Mouse (Mus musculus) neural tube, embryonic 12.5 days (tissue): ENCODE data around the gene Efna3. TPM values are rescaled to one million over a fixed set of nuclear protein-coding genes. Genes with fewer than 3 reads are reported as not detected.

Source experiments
- ATAC-seq: fragments of 200-750 bp; cut with Nextera tagmentation; 2 replicates; pipeline ENCODE4 v1.8.0; 2017; ENCODE audit warnings: low read depth, mild to moderate bottlenecking, moderate TSS enrichment, moderate library complexity; ENCODE audit not compliant: low FRiP score
- H3K27ac ChIP-seq: fragments of 300-500 bp; sonication (generic); 2 replicates; pipeline ENCODE4 v1.5.1; 2016
- H3K27me3 ChIP-seq: fragments of 300-500 bp; sonication (generic); replicated peaks from 2 replicates; pipeline ENCODE4 v1.6.1; 2016; ENCODE audit warnings: mild to moderate bottlenecking
- H3K36me3 ChIP-seq: fragments of 300-500 bp; sonication (generic); 2 replicates; pipeline ENCODE4 v1.6.1; 2016; ENCODE audit warnings: mild to moderate bottlenecking
- H3K4me1 ChIP-seq: fragments of 300-500 bp; sonication (generic); 2 replicates; pipeline ENCODE4 v1.6.1; 2016
- H3K4me2 ChIP-seq: fragments of 300-500 bp; sonication (generic); replicated peaks from 2 replicates; pipeline ENCODE4 v1.6.1; 2016; ENCODE audit warnings: mild to moderate bottlenecking
- H3K4me3 ChIP-seq: fragments of 300-500 bp; sonication (generic); 2 replicates; pipeline ENCODE4 v1.5.1; 2016
- H3K9ac ChIP-seq: fragments of 300-500 bp; sonication (generic); 2 replicates; pipeline ENCODE4 v1.6.1; 2016; ENCODE audit warnings: mild to moderate bottlenecking
- H3K9me3 ChIP-seq: fragments of 300-500 bp; sonication (generic); 2 replicates; pipeline ENCODE4 v1.6.1; 2016; ENCODE audit warnings: mild to moderate bottlenecking
- WGBS: fragments of 180-500 bp; shearing (Covaris S2); methylation state at CpG from one replicate; pipeline ENCODE4 v1.1.7; 2016; 5-methylcytosine and 5-hydroxymethylcytosine counted together
- polyA plus RNA-seq: library from polyadenylated mRNA; unstranded; fragments of >200 nt; fragmentation: Nextera tagmentation; extraction: Ambion mirVana; gene quantifications from 2 replicates; pipeline ENCODE4 v1.2.1, GENCODE M21; 2016

The Efna3 gene
- polyA plus RNA-seq, 1 experiment from 2014 or later = 54.7 TPM

DNA sequence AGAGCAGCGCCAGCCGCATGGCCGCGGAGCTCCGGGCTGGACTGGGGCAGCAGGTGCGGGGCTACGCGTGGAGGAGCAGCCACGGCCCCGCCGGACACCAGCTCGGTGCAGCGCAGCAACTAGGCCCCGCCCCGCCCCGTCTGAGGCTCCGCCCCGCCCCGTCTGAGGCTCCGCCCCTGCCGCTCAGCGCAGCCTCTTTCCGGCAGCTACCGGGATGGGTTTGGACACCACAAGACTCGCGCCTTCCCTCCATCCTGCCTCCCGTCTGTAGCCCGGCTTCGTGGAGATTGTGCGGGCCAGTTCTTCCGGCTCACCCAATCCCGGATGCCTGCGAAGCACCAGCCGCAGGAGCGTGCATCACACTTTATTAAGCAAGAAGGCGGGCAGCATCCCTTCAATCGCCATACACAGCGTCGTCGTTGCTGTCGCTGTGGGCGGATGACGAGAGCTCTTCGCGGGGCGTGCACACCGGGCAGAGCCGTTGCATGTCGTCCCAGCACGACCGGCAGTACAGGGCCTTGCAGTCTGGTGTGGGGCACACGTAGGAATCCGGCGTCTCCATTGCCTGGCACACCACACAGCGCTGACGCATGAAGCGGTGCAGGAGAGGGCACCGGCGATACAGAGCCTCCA, 27.2 kb upstream of the Efna3 start, which contains the start of gene Adam15:
Gene Adam15, minus strand, starts transcription at position 128 of the 633 bp plus-strand sequence.
- Histone ChIP-seq H3K27ac (no peak within 1 kb of the TSS), H3K9ac (peak within 1 kb of the TSS; percentile 71), H3K27me3 (peaks cover 11% of the 10 kb centered on the region), H3K4me1 (peaks cover 22% of the 10 kb centered on the region), H3K9me3 (no peaks in the 10 kb centered on the region), H3K36me3 (peaks cover 10% of the 10 kb centered on the region; the same call in 1 of the 2 replicates), H3K4me3 (peak within 1 kb of the TSS; percentile 59), H3K4me2 (peak within 1 kb of the TSS; percentile 95)
- WGBS = 1% methylated on average over 56 of the region's 59 CpGs
- ATAC-seq = peak; percentile 90

DNA sequence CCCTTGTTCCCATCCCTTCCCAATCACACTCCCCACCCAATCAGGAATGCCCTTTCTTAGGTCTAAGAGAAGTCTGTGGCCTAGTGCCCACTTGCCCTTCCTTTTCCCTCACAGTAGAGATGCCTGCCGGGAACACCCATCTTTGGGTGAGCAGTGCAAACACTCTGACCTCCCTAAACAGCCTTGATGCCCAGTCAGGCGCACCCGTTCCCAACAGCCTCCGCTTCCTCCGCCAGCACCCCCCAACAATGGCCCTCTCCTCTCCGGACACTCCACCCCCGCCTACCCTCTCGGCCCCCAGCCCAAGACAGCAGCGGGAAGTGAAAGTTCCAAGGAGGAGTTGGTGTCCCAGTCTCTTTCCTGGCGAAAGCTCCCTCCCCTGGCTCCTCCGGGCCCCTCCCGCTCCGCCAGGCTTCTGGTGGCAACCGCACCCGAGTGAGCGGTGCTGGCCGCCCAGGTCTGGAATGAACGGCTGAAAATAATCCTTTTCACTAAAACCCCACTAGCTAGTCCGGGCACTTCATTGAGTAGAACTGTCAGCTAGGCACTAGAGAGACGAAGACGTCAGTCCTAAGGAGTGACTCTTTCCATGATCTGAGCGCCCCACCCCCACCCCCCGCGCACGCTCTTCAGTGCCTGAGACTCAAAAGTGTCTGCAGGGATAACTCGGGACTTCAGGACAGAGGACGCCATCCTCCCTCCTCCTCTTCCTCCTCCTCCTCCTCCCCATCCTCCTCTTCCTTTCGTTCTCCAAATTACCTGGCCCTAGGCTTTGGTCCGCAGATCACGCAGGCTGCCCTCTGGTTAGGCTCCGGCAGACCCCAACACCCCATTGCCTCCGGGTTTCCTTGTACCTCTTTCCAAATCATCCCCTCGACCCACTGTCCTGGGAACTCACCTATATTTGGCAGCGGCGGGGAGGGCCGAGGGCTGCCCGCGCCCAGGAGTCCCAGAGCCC, 26.4 kb upstream of the Efna3 start:
- H3K9ac ChIP-seq = peak overlapping the region; percentile 71
- no peak overlapping the region for H3K27ac ChIP-seq
- peak overlapping the region; percentile 59 for H3K4me3 ChIP-seq
- H3K36me3 ChIP-seq = peaks cover 13% of the 10 kb centered on the region
- peaks cover 20% of the 10 kb centered on the region for H3K4me1 ChIP-seq
- no peaks in the 10 kb centered on the region for H3K9me3 ChIP-seq
- H3K27me3 ChIP-seq = peaks cover 11% of the 10 kb centered on the region
- H3K4me2 ChIP-seq = peak overlapping the region; percentile 95
- ATAC-seq = peak; percentile 55
- under 1% methylated on average over 38 of the region's 38 CpGs for WGBS

DNA sequence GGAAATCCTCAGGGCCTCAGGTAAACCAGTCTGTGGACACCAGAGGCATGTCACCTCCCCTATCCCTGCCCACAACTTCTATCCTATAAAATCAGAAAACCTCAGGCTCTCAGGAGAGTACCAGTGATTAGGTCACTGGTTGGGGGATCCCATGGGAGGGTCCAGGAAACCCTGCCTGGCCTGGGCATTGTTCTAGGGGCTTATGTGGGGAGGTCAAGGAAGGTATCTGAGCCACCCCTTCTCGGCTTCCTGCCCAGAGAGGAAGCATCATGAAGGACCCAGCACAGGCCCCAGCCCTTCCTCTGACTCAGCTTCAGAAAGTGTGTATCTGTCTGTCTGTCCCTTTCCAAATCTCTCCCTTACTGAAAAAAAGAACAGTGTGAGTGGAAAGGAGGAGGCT, 25.2 kb upstream of the Efna3 start:
- H3K9me3 ChIP-seq = no peaks in the 10 kb centered on the region
- ATAC-seq = no peak
- 69% methylated on average over 1 of the region's 1 CpGs for WGBS
- no peak overlapping the region for H3K4me2 ChIP-seq
- no peak overlapping the region for H3K4me3 ChIP-seq
- no peak overlapping the region for H3K27ac ChIP-seq
- H3K36me3 ChIP-seq = peaks cover 24% of the 10 kb centered on the region
- H3K9ac ChIP-seq = no peak overlapping the region
- H3K4me1 ChIP-seq = peaks cover 20% of the 10 kb centered on the region
- H3K27me3 ChIP-seq = peaks cover 11% of the 10 kb centered on the region

DNA sequence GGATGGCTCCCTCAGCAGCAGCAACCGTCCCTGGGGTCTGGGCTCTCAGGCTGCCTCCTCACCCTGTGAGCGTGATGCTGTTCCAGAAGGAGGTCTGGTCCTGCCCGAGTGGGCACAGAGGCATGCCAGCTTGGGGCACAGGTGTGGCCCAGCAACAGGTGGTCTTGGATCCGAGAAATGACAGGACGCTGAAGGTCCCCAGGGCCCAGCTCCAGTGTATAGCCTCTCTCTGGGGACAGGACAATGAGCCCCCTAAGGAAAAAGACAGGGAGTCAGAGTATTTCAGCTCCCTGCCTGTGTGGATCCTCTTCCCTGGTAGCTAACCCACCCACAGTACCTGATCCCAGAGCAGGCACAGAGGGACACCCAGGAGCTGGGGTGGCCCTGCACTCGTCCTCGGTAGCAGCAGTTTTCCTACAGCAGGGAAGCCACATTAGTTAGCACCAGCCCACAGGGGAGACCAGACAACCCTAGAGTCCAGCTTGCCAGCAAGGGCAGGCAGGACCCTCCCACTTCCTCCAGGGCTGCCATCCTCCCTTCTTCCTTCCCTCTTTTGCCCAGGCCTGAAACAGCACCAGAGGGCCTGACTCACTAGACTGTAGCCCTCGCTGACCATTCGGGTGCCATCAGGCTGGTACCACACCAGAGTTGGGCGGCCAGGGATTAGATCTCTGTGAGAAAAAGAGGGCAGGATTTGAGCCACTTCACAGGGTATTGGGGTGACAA, 24.2 kb upstream of the Efna3 start:
- Histone ChIP-seq H3K4me3 (no peak overlapping the region), H3K4me1 (peaks cover 20% of the 10 kb centered on the region), H3K27me3 (peaks cover 11% of the 10 kb centered on the region), H3K4me2 (no peak overlapping the region), H3K36me3 (peaks cover 24% of the 10 kb centered on the region), H3K9ac (no peak overlapping the region), H3K9me3 (no peaks in the 10 kb centered on the region), H3K27ac (no peak overlapping the region)
- 83% methylated on average over 10 of the region's 10 CpGs for WGBS
- ATAC-seq = no peak

- Histone ChIP-seq H3K27me3 (peaks cover 6% of the 10 kb centered on the region), H3K4me2 (no peak overlapping the region), H3K9ac (no peak overlapping the region), H3K4me3 (no peak overlapping the region), H3K9me3 (no peaks in the 10 kb centered on the region), H3K36me3 (peaks cover 24% of the 10 kb centered on the region), H3K27ac (no peak overlapping the region), H3K4me1 (peaks cover 25% of the 10 kb centered on the region)
- WGBS = 86% methylated on average over 7 of the region's 7 CpGs
- no peak for ATAC-seq
Observed at GRCm38 (mm10) chr3:89343279-89343678, 20.5 kb upstream of the Efna3 start.

DNA sequence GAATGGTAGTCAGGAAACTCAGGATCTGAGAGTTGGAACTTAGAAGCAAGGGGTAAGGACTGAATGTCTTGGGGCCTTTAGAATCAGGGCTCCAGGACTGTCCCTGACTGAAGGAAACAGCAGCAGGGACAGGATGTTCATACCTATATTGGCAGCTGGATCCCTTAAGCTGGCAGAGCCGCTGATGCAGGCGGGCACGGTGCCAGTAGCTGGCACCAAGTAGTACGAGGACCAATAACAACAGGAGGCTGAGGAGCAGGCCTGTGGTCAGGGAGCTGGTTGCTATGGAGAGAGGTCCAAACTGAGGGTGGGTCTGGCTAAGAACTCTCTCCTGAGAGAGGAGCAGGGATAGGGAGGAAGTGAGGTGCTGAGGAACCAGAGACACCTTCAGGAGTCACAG, 19.0 kb upstream of the Efna3 start:
- WGBS = 95% methylated on average over 4 of the region's 4 CpGs

GRCm38 (mm10) chr3:89340465-89340864, 17.7 kb upstream of the Efna3 start:
- no peak overlapping the region for H3K27ac ChIP-seq
- ATAC-seq = peak; percentile 21
- H3K27me3 ChIP-seq = no peaks in the 10 kb centered on the region
- no peaks in the 10 kb centered on the region for H3K9me3 ChIP-seq
- peak overlapping the region; percentile 44; the same call in 1 of the 2 replicates for H3K9ac ChIP-seq
- peak overlapping the region; percentile 21 for H3K4me3 ChIP-seq
- peak overlapping the region; percentile 79 for H3K4me2 ChIP-seq
- H3K4me1 ChIP-seq = peaks cover 48% of the 10 kb centered on the region
- H3K36me3 ChIP-seq = peaks cover 19% of the 10 kb centered on the region
- WGBS = 3% methylated on average over 11 of the region's 11 CpGs

More for the DNA sequence above, 19.0 kb upstream of the Efna3 start:
- Histone ChIP-seq H3K27ac (no peak overlapping the region), H3K36me3 (peaks cover 24% of the 10 kb centered on the region), H3K9ac (no peak overlapping the region), H3K9me3 (no peaks in the 10 kb centered on the region), H3K4me2 (no peak overlapping the region), H3K4me1 (peaks cover 36% of the 10 kb centered on the region), H3K4me3 (no peak overlapping the region), H3K27me3 (no peaks in the 10 kb centered on the region)
- no peak for ATAC-seq

- WGBS = 21% methylated on average over 8 of the region's 8 CpGs
- no peak overlapping the region for H3K4me3 ChIP-seq
Observed at GRCm38 (mm10) chr3:89339416-89339815, 16.7 kb upstream of the Efna3 start.

GRCm38 (mm10) chr3:89337721-89338578, 15.2 kb upstream of the Efna3 start, which contains the start of gene Efna4:
Gene Efna4, minus strand, starts transcription at chr3:89338028.
- no peaks in the 10 kb centered on the region for H3K27me3 ChIP-seq
- under 1% methylated on average over 44 of the region's 44 CpGs for WGBS
- H3K4me1 ChIP-seq = peaks cover 53% of the 10 kb centered on the region
- peaks cover 16% of the 10 kb centered on the region for H3K36me3 ChIP-seq
- peak; percentile 78 for ATAC-seq
- H3K27ac ChIP-seq = peak within 1 kb of the TSS; percentile 68
- H3K4me3 ChIP-seq = peak within 1 kb of the TSS; percentile 77
- H3K9me3 ChIP-seq = no peaks in the 10 kb centered on the region
- H3K9ac ChIP-seq = peak within 1 kb of the TSS; percentile 83
- H3K4me2 ChIP-seq = peak within 1 kb of the TSS; percentile 79

More at GRCm38 (mm10) chr3:89339416-89339815, 16.7 kb upstream of the Efna3 start:
- Histone ChIP-seq H3K9ac (no peak overlapping the region), H3K27me3 (no peaks in the 10 kb centered on the region), H3K4me2 (peak overlapping the region; percentile 79), H3K9me3 (no peaks in the 10 kb centered on the region), H3K4me1 (peaks cover 48% of the 10 kb centered on the region), H3K27ac (no peak overlapping the region), H3K36me3 (peaks cover 20% of the 10 kb centered on the region)
- ATAC-seq = no peak

DNA sequence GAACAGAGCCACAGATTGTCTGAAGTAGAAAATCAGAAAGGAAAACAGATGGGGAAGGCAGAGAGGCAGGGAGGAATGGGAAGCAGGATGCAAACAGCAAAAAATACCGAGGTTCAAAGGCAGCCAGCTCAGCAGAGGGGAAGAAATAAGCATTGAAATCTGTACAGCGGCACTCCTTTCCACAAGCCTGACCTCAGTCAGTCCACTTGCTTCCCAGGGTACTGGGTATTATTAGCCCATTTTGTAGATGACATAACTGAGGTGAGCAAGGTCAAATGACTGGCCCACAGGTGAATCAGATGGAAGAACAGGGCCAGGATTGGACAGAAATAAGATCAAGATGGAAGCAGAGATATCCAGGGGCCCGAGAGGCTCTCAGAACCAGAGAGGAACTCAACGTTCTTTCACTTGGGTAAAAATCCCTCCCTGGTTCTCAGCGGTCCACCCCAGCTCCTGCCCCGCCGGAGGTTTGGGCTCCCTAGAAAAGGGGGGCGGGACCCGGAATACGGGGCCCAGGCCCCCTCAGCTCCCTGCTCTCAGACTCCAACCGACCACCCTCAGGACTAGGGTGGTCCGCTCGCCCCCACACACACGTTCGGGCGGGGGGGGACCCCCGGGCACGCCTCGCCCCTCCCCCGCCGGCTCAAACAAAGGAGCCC, 14.4 kb upstream of the Efna3 start:
- under 1% methylated on average over 21 of the region's 21 CpGs for WGBS
- peak overlapping the region; percentile 79 for H3K4me2 ChIP-seq

DNA sequence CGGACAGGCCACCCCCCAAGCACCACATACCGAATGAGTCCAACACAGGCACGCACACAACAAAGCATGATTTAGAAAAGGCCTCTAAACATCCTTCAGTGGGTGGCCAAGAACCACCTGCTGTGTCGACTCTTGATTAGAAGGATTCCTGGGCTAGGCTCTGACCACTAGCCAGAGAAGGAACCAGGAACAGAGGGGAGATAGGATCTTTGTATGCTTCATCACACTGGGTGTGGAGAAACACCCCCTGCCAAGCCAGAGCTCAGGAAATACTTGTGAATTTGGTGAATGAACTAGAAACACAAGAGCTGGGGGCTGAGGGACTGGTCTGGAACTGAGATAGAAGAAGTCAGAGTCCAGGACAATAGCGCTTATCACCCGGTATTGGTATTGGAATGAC, 13.8 kb upstream of the Efna3 start:
- H3K9me3 ChIP-seq = no peaks in the 10 kb centered on the region
- peak overlapping the region; percentile 77 for H3K4me3 ChIP-seq
- H3K27me3 ChIP-seq = no peaks in the 10 kb centered on the region
- H3K4me1 ChIP-seq = peaks cover 67% of the 10 kb centered on the region
- H3K4me2 ChIP-seq = peak overlapping the region; percentile 79
- H3K9ac ChIP-seq = peak overlapping the region; percentile 83
- no peak overlapping the region for H3K27ac ChIP-seq
- H3K36me3 ChIP-seq = peaks cover 16% of the 10 kb centered on the region
- WGBS = 4% methylated on average over 6 of the region's 6 CpGs
- ATAC-seq = no peak

More for the DNA sequence above, 14.4 kb upstream of the Efna3 start:
- Histone ChIP-seq H3K4me1 (peaks cover 60% of the 10 kb centered on the region), H3K27ac (peak overlapping the region; percentile 68), H3K36me3 (peaks cover 16% of the 10 kb centered on the region), H3K4me3 (peak overlapping the region; percentile 77), H3K9ac (peak overlapping the region; percentile 83), H3K27me3 (no peaks in the 10 kb centered on the region), H3K9me3 (no peaks in the 10 kb centered on the region)
- no peak for ATAC-seq
